Mouse (Mus musculus): ENCODE data around the gene Amph.

The Amph gene

DNA sequence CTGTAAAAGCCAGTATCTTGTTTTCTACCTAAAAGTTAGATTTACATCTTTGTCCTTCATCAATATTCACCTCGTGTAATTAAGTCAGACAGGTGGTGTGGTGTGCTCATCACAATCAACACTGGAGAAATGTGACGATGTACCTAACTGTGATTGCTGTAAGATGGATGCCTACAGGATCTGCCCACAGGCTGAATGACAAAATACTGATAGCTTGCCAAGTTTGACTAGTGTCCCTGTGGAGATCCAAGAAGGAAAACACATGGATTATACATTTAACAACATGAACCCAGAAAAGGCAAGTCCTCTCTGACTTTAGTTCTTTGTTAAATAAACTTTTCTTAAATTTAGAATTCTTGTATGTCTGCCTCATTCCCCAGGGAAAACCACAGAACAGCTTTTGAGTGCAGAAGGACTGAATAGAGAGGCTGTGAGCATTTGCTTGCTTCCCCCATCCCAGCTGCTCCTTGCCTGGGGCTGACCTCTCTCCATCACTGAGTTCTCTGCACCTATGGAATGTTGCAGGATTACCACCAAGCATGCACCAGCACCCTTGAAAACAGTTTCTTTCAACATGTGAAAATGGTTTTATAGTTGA, 77.2 kb downstream of the Amph start:
- WGBS, result 42% methylated on average over 2 of the region's 2 CpGs

DNA sequence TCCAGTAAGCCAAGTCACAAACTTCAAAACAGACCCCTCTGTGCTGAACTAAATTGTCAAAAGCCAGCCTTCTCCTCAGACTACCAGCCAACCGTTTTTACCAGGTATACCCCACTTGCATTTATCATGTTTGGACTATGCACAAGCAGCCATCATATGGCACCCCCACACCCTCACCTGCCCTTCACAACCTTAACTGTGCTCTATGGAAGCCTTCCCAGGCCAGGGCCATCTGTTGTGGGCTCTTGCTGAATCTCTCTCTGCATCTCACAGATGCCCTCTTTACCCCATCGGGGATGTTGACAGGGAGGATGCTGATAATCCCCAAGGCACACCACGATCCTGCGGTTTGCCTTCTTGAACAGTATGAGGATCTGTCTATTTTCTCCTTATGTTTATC, 77.9 kb downstream of the Amph start:
- WGBS, result 68% methylated on average over 4 of the region's 4 CpGs

DNA sequence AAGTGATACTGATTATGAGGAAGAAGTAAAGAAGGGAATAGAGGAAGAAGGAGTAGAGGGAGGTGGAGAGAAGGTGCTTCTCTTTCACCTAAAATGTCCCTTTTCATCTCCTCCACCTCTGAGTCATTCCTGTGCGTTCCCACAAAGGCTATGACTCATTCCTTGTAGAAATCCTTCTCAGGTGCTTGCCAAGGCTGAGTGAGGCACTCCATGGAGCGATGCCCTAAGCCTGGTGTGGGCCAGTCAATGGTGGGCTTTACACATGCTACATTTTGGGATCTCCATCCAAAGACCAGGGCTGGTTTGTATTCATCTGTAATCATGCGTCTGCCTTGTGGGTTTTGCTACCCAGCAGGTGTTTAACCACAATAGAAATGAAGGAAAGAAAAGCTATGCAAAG, 78.9 kb downstream of the Amph start:
- WGBS, result 69% methylated on average over 3 of the region's 3 CpGs

DNA sequence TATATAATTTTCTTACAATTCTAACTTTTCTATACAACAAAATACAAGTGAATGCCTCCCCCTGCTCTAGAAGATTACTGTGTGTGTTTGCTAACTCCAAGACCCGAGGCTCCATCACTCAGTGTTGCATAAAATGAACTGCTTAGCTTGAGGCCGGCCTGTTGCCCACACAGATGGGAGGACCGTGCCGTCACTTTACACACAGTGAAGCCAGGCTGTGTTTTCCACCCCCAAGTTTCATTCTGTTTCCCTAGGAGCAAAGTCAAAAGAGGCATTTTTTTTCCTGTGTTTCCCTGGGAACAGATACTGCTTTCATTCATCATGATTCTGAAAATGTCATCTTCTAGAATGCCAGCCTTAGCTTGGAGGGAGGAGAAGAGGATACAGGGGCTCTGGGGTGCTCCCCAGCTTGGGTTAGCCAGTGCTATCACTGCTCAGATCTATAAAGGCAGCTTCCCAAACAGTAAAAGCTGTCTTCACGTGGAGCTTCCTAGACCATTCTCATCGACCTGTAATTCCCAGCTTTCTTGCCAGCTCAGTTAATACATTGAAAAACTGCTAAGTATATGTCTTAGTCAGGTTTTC, 79.9 kb downstream of the Amph start:
- WGBS, result 25% methylated on average over 6 of the region's 6 CpGs

DNA sequence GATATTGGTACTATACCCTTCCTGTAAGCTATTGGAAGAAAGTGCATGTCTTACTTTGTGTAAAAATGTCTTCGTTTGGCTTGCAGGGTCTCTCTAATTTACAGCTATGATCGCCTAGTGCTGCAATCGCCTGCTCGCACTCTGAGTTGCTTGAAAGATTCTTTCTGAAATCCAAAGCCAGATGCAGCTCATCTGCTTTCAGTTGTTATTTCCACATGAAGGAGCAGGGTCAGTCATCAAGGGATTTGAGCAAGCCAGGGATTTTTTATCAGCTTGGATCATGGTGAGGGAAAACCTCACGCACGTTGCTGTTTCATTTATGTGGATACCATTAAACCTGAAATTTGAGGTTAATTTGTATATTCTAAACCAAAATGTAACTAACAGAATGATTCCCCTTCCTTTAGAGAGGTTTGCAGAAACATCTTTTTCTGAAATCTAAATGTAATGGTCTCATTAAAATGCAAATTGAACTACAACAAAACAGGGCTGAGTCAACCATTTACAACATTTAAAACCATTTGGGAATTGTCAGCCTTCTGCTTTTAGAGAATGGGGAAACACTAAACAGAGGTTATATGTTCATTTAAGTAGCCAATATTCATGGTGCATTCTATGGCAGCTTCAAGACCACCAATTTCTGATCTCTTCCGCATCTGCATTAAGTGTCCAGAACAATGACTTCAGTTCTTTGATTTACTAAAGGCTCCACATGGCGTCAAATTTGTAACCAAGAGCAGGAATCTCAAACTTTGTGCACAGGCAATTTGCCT, 84.1 kb downstream of the Amph start:
- 78% methylated on average over 8 of the region's 8 CpGs for WGBS

DNA sequence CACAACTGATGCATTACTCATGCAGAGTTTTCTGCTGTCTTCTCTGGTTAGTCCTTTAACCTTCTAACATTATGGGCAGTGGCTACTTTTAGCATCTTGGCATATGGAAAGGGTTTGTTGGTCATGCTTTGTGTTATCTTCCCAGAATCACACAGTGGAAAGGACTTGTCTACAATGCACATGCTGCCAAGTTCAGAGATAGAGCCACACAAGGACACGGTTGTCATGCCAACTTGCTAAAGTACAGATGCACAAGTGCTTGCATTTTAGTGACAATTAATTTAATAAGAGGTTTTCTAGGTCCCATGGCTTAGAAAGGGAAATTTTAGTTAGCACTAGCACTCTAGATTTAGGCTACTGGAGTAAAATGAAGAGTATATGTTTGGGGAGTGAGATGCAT, 104.1 kb downstream of the Amph start:
- 51% methylated on average over 1 of the region's 1 CpGs for WGBS

DNA sequence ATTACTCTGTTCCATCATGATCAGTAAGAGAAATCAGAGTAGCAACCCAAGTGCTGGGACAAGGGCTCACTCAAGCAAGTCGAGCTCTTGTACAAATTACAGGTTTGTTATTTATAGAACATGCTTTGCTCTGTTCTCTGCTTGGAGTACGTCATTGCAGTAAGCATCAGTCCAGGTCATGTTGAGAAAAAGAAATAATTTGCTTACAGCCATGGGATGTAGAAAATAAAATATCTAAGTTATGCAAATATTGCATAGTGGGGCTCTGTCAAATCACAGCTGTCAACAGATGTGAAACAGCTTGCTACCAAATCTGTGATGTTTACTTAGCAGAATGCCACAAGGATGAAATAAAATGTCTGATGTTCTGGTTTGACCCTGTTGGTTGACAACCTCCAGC, 106.5 kb downstream of the Amph start:
- WGBS, result 57% methylated on average over 2 of the region's 2 CpGs

DNA sequence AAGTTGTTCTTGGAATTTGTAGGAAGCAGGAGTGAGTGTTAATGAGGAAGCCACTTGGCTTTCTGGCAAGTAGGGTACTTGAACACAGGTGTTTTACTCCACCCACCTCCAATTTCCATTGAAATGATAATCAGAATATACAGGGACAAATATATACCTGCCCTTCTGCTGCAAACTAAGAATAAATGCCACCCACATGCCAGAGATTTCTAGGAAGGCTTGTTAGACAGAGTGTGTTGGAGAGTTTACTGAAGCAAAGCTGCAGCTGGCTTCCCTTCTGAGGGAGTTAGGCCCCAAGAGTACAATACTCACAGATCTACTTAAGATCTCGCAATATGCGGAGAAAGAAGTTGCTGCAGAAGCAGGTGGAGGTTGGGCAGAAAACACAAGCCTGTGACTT, 129.4 kb downstream of the Amph start:
- WGBS, result 46% methylated on average over 2 of the region's 2 CpGs

DNA sequence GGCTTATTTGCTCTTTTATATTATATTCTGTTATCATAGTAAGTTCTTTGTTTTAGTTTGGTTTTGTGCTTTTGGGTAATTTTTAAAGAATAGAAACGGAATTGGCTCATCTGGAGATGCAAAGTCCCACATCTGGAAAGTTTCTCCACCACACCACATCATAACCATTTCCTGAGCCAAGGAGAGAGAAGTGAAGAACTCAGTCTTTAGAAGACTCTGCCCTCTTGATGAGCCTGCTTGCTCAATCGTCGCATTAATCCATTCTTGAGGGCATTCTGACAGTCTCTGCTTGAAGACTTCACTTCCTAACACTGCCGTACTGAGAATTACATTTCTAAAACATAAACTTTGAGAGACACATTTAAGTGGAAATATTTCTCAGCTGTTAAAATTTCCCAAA, 133.9 kb downstream of the Amph start:
- WGBS, result 90% methylated on average over 4 of the region's 4 CpGs

DNA sequence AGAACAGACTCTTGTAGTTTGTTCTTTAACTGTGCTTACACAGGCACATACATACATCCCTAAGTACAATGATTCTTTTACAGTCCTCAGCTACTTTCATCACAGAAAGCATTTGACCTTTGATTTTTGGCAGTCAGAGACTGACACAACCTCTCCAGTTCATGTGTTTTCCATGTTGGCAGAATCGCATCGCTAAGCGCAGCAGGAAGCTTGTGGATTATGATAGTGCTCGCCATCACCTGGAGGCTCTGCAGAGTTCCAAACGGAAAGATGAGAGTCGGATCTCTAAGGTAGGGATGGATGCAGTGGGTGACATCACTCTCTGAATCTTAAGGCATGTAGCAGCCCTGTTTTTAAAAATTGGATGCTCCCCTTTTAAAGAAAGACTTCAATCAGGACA, 146.6 kb downstream of the Amph start:
- WGBS, result 89% methylated on average over 6 of the region's 6 CpGs

DNA sequence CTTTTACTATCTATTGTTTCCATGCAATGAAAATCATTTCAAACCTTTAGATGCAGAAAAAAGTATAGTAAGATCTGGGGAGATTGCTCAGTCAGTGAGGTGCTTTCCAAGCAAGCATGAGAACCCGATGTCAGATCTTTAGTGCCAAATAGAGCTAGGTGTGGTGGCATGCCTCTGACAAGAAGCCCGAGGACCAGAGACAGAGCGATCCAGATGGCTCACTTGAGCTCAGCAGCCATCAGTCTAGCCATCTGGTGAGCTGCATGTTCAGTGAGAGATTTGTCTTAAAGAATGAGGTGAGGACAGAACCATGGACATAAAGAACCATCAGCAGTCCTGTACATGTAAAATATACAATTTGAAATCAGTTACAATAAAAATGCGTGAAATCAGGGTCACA, 149.1 kb downstream of the Amph start:
- WGBS, result 59% methylated on average over 4 of the region's 4 CpGs

DNA sequence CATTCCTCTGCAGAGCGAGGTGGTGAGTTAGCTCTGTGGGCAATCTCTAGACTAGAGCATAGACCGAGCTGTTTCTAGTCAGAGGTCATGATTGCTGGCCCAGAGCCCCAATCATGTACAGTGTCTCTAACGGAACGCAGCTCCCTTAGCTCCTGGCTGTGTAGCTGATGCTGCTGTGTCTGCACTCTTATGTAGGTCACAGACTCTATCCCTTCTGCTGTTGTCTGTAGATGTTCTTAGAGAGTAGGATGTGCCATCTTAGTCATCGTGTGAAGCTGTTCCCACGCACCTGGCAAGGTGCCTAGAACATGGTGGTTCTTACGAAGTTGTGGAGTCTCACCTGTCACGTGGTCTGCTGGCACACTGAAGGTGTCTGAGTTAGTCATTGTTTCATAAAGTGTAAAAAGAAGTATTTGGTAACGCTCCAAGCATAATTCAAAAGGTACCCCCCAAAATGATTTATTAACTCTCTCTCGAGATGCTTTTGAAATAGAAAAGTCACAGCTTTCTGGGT, 153.9 kb downstream of the Amph start:
- WGBS, result 47% methylated on average over 10 of the region's 10 CpGs

DNA sequence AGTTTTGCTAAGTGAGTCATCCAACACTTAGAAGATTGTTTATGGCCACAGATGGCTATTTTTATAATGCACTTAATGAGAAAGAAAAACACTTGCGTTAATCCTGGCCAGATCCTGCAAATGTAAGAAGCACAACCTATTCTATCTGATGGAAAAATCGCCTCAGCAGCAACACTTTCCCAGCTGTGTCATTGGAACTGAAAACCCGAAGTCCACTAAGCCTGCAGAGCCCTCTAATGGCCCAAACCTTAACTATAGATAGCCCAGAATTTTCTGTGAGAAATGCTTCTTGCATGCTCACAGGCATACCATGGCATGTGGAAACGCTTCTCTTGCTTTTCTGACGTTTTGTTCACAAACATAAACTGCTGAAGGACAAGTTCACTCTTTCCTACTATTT, 158.4 kb downstream of the Amph start:
- WGBS, result 31% methylated on average over 5 of the region's 5 CpGs

DNA sequence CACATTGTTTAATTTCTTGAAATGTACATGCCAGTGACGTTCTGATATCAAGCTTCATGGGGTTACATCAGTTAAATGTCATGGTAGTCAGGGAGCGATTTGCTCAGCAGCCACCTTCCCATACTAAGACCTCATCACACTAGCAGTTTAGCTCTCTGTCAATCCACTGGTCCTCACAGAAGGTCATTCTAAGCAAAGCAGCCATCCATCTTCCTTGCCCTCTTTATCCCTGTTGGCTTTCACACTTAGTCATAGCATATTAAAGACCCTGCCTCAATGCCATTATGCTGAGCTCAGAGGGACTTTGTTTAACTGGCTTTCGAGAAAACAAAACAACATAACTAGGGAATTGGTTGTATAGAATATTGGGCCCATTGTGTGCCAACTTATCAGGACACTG, 161.3 kb downstream of the Amph start:
- 72% methylated on average over 3 of the region's 3 CpGs for WGBS

DNA sequence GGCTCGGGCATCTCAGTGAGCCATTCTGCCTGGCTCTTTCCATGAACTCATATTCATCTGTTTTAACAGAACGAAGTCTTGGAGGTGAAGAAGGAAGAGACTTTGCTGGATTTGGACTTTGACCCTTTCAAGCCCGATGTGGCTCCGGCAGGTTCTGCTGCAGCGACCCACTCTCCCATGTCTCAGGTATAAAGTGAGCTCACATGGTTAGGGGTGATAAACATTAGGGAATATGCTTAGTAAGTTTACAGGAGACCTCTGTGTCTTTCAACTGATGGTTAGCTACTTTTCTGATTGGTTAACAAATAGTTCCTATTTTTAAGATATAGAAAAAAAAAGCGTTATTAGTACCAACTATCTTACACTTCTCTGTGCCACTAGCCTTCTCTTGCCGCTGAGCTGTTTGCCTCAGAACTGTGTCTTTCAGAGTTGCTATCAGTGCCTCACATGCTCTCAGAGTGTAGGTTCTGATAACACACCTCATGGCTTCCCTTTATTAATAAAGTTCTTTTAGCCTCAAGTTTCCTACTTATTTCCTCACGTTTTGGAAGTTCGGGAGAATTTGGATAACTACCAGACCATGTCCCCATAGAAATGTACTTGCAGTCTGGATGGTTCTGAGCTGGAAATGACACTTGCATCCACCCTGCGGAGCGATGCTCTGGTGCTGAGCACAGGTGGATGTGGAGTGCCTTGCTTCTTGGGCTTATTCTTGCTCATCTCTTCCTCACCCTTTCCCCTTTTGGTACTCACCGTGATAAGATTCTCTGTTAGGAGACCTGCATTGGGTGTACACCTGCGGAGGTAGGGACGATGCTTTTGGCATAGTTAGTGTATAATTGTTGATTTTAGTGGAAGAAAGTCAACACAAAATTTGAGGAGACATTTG, 165.3 kb downstream of the Amph start:
- 93% methylated on average over 14 of the region's 14 CpGs for WGBS

DNA sequence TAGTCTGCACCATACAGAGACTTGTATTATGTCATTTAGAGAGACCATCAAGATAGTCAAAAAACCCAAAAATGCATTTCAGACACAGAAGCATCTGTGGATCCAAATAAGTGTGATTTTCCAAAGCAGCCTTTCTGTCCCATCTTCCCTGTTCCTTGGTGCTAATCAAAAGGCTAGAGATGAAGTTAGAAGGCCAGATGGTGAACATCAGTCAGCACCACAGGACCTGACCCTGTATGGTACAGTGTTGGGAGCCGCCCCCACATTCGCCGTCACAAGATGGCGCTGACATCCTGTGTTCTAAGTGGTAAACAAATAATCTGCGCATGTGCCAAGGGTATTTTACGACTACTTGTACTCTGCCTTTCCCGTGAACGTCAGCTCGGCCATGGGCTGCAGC, 166.8 kb downstream of the Amph start:
- 97% methylated on average over 9 of the region's 9 CpGs for WGBS

DNA sequence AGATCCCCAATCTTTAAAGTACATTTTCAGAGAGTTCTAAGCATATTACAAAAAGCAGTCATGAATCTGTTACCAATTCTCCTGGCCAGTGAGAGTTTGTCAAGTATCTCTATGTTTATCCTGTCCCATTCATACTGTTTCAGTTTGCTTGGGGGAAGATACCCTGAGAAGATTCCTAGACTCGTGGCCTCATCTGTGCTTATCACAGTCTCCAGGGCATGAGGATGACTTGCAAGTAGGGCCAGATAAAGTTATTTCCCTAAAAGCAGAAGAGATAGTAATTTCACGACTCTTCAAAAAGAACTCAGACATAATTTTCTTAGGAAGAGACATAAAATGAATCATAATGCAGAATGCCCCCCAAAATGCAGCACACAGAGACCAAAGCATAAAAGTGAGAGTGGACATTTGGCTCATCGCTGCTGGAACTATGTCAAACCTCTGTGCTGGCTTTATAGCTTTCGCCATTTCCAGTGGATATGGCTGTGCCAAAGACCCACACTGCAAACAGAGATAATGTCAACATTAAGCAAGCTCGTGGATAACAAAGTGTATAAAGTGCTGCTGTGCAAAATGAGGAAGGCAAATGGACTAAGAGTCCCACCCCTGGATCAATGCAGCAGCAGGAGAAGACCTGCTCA, 179.0 kb downstream of the Amph start:
- 74% methylated on average over 5 of the region's 5 CpGs for WGBS

DNA sequence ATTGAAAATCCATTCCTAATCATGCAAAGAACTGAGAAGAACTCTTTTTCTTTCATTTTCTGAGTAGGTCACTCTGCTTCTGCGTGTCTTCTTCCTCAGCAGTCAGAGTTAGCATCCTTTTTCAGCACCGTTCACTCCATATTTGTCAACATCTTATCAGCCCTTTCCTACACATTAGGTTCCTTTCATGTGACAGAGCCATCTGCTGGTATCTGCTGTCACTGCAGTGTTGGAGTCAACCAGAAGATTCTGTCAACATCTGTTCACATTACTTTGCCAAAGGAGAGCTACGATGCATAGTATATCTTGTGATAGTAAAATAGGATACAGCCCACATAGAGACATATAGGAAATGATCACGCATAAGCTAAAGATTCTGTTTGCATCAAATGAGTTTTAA, 185.8 kb downstream of the Amph start:
- WGBS, result 16% methylated on average over 4 of the region's 4 CpGs

DNA sequence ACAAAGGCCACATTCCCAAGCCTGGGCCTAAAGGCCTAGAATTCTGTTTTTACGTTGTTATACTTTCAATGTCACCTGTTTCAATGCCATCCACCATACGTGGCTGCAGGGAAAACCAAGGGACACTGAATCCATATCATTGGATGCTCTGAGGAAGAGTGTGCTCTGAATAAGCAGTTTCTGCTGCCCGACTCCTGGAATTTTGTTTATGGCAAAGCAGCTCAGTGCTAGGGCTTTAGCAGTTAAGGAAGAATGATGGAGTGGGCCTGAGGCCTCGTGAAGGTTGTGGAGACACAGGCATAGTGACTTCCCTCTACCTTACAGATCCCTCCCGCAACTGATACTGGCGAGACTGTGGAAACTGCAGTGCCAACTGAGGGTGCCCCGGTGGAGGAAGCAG, 189.2 kb downstream of the Amph start:
- 83% methylated on average over 7 of the region's 7 CpGs for WGBS

DNA sequence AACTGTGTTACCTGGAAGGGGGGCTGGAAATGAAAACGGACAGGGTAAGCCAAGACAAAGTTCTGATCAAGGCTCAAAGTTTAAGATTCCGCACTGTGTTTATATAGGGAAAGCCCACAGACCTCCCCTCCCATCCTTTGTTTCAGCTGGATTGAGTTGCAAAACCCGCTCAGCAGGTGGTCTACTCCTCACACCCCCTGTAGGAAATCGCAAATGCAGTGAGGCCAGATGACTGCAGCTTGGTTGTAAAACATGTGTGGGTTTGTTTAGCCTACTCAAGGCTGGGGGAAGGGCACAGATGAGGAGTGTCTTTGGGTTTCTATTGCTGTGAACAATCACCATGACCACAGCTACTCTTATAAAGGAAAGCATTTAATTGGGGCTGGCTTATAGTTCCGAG, 189.9 kb downstream of the Amph start:
- WGBS, result 43% methylated on average over 5 of the region's 5 CpGs

DNA sequence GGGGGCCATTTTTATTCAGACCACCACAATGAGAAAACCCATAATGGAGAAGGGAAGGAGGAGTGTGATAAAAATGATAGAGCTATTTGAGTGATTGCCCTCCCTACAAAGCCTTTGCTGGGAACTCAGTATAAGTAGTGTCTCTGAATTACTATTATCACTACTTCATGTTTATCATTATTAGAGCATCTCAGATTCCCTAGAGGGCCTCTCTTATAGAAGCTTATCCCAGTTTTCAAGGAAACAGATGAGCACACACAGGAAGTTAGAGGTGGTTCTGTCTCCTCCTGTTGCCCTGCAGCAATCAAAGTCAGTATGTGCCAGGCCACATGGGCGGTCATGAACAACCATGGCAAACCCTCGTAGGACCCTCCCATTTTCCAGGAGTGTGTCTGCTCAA, 190.5 kb downstream of the Amph start:
- 96% methylated on average over 2 of the region's 2 CpGs for WGBS

DNA sequence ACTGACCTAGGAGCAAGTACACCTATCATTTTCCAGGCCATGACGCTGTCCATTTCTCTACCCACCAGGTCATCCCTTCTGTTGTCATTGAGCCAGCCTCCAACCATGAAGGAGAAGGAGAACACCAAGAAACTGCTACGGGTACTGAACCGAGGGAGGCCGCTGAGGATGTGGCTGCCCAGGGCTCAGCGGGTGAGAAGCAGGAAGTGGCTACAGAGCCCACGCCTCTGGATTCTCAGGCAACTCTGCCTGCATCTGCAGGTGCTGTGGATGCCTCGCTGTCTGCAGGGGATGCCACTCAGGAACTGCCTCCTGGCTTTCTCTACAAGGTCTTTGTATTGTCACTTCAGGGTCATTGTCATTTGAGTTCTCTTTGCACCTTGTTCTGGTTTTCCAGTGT, 191.1 kb downstream of the Amph start:
- WGBS, result 76% methylated on average over 7 of the region's 7 CpGs
